Mouse (Mus musculus) right cerebral cortex, adult 18-20 months (tissue): ENCODE measurements at regions not wholly inside any gene's neighbourhood (a gene's known extent, or its start where the extent isn't known, plus 50 kb on each side); places are given as distances from the start of the nearest gene placed in this dataset.

Experiments used
- DNase-seq: peaks from one replicate; pipeline ENCODE4 v3.0.0; 2022; ENCODE audit warnings: mixed read lengths

DNA sequence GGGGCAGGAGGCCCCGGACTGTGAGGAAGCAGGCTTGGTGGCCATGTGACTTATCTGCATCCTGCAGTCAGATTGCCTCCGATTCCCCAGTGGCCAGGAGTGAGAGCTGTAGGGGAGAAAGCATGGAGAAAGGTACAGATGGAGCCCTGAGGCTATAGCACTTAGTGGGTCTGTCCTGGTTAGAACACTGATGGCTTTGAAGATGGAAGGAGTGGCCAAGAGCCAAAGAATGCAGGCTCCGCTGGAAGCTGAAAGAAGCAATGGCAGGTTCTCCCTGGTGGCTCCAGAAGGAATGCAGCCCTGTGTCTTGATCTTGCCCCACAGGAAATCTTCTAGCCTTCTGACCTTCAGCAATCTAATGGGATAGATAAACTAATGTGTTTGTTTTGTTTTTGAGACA is 926.3 kb downstream of the 4930447A16Rik start:
- no peak for DNase-seq

DNA sequence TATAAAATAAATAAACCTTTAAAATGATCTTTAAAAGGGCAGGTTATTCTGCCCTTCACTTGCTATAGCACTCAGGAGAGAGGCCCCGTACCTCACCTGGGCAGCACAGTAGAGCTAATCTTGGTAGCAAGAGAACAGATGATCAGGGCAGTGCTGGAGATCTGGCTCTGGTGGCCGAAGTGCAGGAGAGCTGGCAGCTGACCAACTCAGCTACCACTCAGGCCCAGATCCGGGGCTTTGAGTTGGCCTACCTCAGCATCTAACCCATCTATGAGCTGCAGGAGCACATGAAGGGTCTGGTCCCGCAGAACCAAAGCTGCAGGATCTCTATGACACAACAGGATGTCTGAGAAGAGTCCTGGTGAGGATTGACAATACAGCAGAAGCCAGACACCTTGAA is 928.0 kb downstream of the 4930447A16Rik start:
- no peak for DNase-seq

DNA sequence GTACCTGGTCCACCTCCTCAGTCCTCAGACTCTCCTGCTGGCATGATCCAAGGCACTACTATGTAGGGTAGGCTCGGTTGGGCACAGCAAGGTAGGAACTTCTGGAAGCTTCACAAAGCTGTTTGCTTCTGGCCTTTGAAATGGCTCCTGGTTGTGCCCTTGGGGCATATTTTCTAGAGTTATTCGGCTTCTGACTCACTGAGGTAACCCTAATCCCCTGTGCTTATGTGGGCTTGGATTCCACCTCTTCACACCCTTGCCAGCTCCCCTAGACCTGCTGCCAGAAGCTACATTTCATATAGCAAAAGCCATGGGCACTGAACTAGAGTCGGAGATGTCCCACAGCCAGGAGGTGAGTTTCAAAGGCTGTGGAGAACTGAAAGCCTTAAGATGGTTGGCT is 933.7 kb downstream of the 4930447A16Rik start:
- no peak for DNase-seq

- DNase-seq, result no peak
Measured at GRCm38 (mm10) chr15:38363522-38363921, 938.2 kb downstream of the 4930447A16Rik start.

DNA sequence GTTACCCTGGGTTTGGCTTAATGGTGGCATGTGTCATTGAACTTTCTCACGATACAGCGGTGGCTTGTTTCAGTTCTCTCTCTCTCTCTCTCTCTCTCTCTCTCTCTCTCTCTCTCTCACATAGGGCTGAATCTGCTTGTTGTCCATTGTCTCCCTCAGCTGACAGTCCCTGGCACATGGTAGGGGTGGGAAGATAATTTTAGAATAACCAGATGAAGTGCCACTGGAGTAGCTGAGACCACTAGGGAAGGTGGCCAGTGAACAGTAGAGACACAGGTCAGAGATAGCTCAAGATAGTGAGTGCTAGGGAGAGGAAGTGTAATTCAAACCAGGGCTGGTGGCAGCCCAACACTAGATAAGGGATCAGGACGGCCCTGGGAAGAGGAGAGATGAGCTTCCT is 938.7 kb downstream of the 4930447A16Rik start:
- no peak for DNase-seq

GRCm38 (mm10) chr15:38367643-38368042 is 942.3 kb downstream of the 4930447A16Rik start:
- no peak for DNase-seq

DNA sequence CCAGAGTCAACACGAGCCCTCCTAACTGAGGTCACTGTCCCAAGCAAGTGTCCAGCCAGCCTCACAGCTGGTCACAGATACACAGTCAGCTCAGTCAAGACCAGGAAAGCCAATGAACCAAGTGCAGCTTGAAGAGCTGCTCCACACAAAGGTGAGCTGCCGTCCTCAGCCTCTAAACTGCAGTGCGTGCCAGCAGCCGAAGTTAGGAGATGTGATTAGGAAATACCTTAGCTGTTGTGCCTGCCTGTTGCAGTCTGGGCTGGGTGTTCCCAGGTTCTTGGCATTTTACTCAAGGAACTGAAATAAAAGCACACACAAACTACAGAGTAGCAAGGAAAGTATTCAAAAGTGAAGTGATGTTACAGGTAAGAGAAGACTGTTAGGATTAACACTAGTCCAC is 942.9 kb downstream of the 4930447A16Rik start:
- no peak for DNase-seq

DNA sequence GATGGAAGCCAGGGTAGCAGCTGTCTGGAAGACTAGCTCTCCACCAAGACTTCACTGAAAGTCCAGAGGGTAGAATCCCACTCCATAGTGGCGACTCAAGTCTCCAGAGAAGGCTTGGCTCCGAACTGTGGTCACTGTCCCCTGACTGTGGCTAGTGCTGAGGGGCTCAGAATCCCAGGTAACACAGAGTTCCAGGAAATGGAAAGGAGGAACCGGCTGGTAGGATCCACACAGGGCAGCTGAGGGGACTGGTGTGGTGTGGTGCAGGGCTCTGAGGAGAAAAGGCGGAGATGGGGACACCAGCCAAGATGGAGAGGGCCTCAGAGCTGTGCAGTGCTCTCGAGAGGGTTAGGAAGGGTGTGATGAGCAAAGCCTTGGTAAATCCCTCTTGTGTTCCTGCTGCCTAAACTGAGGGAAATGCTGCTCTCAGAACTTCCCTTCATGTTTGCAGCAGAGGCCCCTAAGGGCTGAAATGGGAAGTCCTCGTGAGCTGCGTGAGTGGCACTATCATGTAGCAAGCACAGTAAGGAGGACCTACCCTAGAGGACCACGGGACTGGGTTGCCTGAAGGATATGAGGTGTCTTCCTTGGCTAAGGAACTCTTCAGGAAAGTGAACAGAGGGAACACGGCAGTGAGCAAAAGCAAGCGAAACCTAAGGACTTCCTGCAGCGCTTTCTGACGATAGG is 946.2 kb downstream of the 4930447A16Rik start:
- DNase-seq, result no peak

DNA sequence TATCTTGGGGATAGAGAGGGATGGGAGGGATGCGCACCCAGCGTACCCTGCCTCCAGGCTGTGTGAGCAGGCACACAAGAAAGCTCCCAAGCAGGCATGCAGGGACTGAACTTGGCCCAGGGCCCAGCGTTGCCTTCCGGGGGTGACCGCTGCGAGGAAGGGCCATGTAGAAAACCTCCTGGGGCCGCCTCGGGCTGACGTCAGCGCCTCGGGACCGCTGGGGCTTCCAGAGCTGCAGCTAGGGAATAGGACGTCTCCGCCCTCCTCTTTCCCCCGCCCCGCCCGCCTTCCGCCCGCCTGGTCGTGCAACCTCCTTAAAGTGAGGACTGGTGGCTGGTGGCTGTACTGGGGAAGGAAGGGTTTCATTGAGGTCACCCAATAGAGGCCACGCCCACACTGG is 948.4 kb downstream of the 4930447A16Rik start:
- DNase-seq, result peak; percentile 66

DNA sequence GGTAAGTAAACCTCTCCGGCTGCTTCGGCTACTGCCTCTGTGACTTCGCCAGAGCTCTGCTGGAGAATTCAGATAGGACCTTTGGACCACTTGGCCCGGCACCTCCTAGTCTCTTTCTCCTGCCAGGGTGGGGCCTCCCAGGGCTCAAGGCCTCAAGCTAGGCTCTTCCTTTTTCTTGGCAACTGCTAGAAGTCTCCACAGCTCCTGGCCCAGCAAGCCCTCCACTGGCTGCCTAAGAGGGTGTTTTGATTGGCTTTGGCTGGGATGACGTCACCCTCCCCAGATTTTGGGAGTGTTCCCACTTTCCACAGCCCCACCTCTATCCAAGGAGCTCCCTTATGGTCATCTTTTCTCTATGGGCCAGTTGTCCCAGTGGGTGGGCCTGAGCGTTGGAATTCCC is 949.4 kb downstream of the 4930447A16Rik start:
- peak; percentile 25 for DNase-seq

- DNase-seq, result no peak
Measured at GRCm38 (mm10) chr15:38378106-38378505, 952.8 kb downstream of the 4930447A16Rik start.

- peak; percentile 17 for DNase-seq
Measured at GRCm38 (mm10) chr15:38387617-38388016, 962.3 kb downstream of the 4930447A16Rik start.

GRCm38 (mm10) chr15:38388436-38388835 is 963.1 kb downstream of the 4930447A16Rik start:
- no peak for DNase-seq

GRCm38 (mm10) chr15:38390450-38390849 is 965.1 kb downstream of the 4930447A16Rik start:
- no peak for DNase-seq

DNA sequence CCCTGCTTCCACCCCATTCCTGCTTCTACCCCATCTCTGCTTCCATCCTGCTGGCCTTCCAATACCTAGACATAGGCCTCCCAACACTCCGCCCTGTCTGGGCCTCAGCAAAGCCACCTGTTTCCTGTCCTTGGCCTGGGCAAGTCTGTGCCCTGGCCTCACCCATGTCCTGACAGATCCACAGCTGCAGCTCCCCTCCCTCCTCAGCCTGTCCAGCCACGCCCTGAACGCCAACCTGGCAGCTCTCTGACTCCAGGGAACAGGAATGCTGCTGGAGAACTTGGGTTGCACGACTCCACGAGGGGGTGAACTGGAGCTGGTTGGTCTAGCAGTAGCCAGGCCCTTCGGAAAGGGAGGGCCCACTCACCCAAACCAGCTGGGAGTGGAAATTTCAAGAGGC is 966.1 kb downstream of the 4930447A16Rik start:
- no peak for DNase-seq

GRCm38 (mm10) chr15:38391860-38392259 is 966.5 kb downstream of the 4930447A16Rik start:
- DNase-seq, result no peak

DNA sequence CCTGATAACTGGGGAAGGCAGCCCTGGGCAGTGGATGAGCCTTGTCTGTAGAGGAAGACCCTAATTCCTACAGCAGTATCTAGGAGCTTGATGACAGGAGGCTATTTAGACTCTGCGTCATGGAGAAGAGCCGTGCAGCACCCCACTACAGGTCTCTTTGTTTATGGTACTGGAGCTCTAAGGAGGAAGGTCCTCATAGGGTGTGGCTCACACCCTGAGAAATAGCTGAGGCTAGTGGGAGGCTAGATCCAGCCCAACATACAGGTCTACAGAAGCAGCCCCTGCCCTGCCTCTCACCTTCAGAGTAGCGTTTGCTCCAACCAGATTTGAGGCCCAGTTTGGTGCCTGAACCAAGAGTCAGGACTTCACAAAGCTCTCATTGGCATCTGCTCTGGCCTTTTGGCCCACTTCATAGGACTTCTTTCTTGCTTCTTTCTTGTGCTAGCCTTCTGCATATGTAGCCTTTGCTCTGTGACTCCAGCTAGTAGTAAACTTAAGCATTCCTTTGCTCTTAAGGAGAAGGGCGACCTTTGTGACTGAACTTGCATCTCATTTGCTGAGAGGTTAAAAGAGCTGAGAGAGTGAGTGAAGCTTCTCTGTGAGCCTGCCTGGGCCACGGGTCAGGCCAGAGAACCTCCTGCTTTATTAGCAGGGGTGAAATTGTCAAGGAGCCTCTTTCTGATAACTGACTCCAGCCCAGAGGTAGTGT is 967.2 kb downstream of the 4930447A16Rik start:
- no peak for DNase-seq

- no peak for DNase-seq
Measured at GRCm38 (mm10) chr15:38398852-38399251, 973.5 kb downstream of the 4930447A16Rik start.

- no peak for DNase-seq
Measured at GRCm38 (mm10) chr15:38402762-38403161, 977.4 kb downstream of the 4930447A16Rik start.

DNA sequence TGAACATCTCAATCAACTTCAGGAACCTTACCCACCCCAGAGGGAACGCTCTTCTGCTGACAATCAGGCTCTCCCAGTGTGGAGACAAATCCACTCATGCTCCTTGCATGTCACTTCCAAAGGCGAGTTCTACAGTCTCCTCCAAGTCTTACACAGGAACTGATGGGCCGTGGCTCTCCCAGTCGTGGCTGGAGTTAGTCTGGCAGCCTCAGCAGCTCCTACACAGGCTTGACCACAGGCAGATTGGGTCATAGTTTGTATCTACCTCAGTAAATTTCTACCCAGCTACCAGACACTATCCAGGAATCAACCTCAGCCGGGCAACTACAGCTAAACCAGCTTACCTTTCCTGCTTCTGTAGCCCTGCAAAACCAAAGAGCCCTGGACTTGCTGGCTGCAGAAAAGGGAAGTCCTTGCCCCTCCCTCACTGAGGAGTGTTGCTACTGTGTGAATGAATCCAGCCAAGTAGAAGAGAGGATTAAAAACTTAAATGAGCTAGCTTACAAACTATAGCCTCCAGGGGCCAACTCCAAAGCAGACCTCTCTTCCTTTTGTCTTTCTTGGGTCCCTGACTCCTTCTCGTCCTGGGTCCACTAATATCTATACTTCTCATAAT is 978.5 kb downstream of the 4930447A16Rik start:
- DNase-seq, result no peak

DNA sequence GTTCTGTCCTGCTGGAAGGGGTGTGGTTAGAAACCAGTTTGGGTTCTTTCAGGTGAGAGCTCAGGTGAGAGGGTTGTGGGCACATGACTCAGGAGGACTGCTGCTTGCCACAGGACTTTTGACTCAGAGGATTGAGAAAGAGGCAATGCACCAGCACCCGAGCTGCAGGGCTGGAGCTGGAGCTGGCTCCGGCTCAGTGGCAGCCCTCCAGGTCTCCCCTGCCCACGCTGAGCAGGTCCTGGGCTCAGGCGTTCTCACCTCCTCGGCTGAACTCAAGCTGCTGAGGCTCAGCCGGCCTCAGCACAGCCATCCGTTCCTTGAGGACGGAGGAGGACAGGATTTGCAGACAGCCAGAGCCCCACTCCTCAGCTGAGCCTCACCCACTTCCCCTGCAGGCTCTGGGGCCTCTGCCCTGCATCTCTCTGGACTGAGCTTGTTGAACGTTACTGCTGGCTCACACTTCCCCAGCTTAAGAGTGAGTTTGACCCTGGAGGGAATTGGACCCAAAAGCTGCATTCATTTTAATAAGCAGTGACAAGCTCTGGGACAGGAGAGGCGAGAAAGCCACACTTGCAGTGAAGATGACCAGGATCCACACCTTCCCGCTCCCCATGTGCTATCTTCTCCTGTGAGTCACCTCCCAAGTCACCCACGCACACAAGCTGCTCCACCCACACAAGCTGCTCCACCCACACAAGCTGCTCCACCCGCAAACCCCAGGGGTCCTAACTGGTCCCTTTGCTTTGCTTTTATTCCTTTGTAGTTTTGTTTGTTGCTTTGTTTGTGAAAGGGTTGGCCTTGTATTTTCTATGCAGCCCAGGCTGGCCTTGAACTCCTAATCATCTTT is 981.0 kb downstream of the 4930447A16Rik start:
- peak; percentile 74 for DNase-seq

DNA sequence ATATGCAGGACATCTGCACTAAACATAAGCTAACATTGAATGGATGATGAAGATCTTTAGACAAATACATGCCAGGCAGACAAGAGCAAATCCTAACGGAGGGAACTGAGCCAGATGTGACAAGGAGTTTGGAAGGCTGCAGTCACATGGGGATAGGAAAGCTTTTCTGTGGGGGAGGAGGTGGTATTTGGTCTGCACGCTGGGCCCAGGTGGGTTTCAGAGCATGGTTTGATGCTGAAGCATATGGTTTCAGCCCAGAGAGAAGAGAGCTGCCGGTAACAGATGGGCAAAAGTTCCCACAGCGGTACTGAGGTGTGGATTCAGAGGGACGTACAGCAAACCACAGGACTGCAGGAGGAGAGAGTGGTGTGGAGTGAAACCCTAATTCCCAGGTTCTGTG is 982.1 kb downstream of the 4930447A16Rik start:
- DNase-seq, result no peak

DNA sequence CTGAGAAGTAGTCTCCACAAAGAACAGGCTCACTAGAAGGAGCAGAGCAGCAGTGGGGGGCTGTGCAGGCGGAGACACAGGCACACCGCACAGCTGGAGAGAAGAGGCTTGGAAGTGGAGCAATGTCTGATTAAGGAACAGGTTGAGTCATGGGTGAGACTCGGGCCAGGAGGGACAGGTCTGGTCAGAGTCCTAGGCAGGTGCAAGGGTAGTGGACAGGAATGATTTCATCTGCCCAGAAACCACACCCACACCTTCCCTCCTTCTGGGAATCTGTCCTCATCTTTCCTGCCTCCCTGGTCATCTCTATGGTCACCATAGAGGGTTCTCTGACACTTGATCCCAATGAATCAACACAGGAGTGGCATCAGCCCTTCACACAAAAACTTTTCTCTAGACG is 983.8 kb downstream of the 4930447A16Rik start:
- no peak for DNase-seq
